Mouse (Mus musculus): ENCODE measurements around the gene Crls1.

DNA sequence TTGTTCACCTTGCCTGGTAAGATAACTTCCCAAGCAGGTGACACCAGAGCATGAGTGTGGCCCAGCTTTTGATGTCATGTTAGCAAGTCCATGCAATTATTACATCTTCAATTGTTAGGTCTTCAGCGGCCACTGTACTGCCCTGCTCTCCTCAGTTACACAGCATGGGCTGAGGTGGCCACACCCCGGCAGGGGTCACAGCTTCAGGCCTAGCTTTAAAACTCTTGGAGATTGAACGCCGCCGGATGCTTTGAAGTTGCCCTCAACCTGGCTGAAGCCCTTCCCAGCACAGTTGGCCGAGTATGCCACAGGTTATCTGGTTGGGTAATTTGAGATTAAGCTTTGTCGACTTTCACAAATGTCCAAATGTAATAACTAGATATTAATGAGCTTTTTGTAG lies 1.1 kb downstream of the Crls1 start:
- TF ChIP-seq POLR2A (IDR thresholded peaks at IDR 0.05; ENCODE audit: borderline replicate concordance, extremely low read depth, insufficient read depth, insufficient read length, poor library complexity, severe bottlenecking) (no peak), CTCF (IDR thresholded peaks at IDR 0.05; ENCODE audit: borderline replicate concordance, extremely low read depth, insufficient read depth, insufficient read length) (no peak)

All from brain, embryonic 14.5 days (tissue).